Mouse (Mus musculus) neural tube, postnatal 0 days (tissue): ENCODE results near the gene Mllt3. TPM values are rescaled to one million over a fixed set of nuclear protein-coding genes. Genes with fewer than 3 reads are reported as not detected.

Source experiments
- polyA plus RNA-seq: library from polyadenylated mRNA; unstranded; fragments of >200 nt; fragmentation: Nextera tagmentation; extraction: Ambion mirVana; gene quantifications from 2 replicates; pipeline ENCODE4 v1.2.1, GENCODE M21; 2015

Mllt3 gene
- 42.6 and 47.8 TPM in 2 replicates for polyA plus RNA-seq

DNA sequence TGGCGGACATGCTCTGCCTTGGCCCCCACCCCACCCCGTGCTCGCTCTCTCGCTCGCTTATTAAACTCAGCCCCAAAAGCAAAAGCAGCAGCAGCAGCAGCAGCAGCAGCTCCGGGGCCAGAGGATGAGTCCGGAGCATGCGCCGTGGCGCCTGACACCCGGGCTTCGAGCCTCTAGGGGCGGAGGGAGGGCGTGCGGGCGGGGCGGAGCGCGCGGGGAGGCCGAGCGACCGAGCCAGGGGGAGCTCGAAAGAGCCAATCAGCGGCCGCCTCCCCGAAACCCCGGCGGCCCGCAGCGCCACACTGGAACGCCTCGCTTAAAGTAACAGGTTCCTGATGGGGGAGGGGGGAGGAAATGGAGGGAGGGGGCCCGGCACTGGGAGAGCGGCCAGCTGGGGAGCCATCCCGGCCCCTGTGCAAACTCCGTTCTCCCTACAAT is at the start of gene Mllt3:
Gene Mllt3, minus strand, starts transcription at position 149 of the 438 bp plus-strand sequence.

Other genes starting within 250 kb of the Mllt3 start
- 10.2 and 11.5 TPM in 2 replicates for gene Focad, start 61.3 kb upstream of the Mllt3 start, polyA plus RNA-seq